Mouse (Mus musculus) limb, embryonic 12.5 days (tissue): ENCODE measurements around the gene Abca4. TPM values are rescaled to one million over a fixed set of nuclear protein-coding genes. Genes with fewer than 3 reads are reported as not detected.

Experiments
- ATAC-seq: fragments of 200-750 bp; cut with Nextera tagmentation; 2 replicates; pipeline ENCODE4 v1.8.0; 2017; ENCODE audit warnings: low read depth, moderate TSS enrichment; ENCODE audit not compliant: insufficient number of reproducible peaks, insufficient read depth, low FRiP score, low TSS enrichment
- H3K27ac ChIP-seq: fragments of 300-500 bp; sonication (generic); 2 replicates; pipeline ENCODE4 v1.5.1; 2016; ENCODE audit warnings: mild to moderate bottlenecking, moderate library complexity
- H3K27me3 ChIP-seq: fragments of 300-500 bp; sonication (generic); 2 replicates; pipeline ENCODE4 v1.6.1; 2016; ENCODE audit warnings: mild to moderate bottlenecking, moderate library complexity
- H3K36me3 ChIP-seq: fragments of 300-500 bp; sonication (generic); 2 replicates; pipeline ENCODE4 v1.6.1; 2016; ENCODE audit warnings: mild to moderate bottlenecking, moderate library complexity
- H3K4me1 ChIP-seq: fragments of 300-500 bp; sonication (generic); replicated peaks from 2 replicates; pipeline ENCODE4 v1.6.1; 2016
- H3K4me2 ChIP-seq: fragments of 300-500 bp; sonication (generic); 2 replicates; pipeline ENCODE4 v1.6.1; 2016; ENCODE audit warnings: mild to moderate bottlenecking, moderate library complexity
- H3K4me3 ChIP-seq: fragments of 300-500 bp; sonication (generic); replicated peaks from 2 replicates; pipeline ENCODE4 v1.5.1; 2016; ENCODE audit warnings: mild to moderate bottlenecking
- H3K9ac ChIP-seq: fragments of 300-500 bp; sonication (generic); replicated peaks from 2 replicates; pipeline ENCODE4 v1.6.1; 2016; ENCODE audit warnings: mild to moderate bottlenecking, moderate library complexity
- H3K9me3 ChIP-seq: fragments of 300-500 bp; sonication (generic); 2 replicates; pipeline ENCODE4 v1.6.1; 2016; ENCODE audit warnings: mild to moderate bottlenecking, moderate library complexity
- WGBS: fragments of 180-500 bp; shearing (Covaris S2); methylation state at CpG from one replicate; pipeline ENCODE4 v1.1.7; 2016; 5-methylcytosine and 5-hydroxymethylcytosine counted together
- polyA plus RNA-seq: library from polyadenylated mRNA; unstranded; fragments of >200 nt; fragmentation: Nextera tagmentation; extraction: Ambion mirVana; gene quantifications from 2 replicates; pipeline ENCODE4 v1.2.1, GENCODE M21; 2016

Gene Abca4
- polyA plus RNA-seq, 1 experiment from 2014 or later = 1.8 TPM

DNA sequence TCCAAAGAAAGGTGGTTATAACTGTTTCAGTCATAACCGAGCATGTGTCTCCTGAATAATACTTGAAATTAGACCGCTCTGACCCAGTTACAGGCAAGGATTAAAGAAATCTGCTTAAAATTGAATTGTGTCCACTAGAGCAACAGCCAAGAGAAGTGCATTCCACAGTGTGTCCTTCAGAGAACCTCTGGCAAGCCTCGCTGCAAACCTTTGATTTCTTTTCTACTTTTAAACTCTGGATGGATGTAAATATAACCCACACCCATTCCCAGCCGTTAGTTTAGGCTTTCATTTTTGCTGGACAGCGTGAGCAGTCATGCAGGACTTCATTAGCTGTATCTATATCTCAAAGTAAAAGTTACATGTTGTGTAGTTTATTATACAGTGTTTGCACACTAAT, 17.6 kb upstream of the Abca4 start:
- Histone ChIP-seq H3K9ac (no peak overlapping the region), H3K27me3 (no peaks in the 10 kb centered on the region), H3K27ac (peak overlapping the region; percentile 50; the same call in 1 of the 2 replicates), H3K4me3 (no peak overlapping the region), H3K9me3 (no peaks in the 10 kb centered on the region), H3K4me2 (no peak overlapping the region), H3K36me3 (no peaks in the 10 kb centered on the region), H3K4me1 (no peaks in the 10 kb centered on the region)
- no peak for ATAC-seq
- 70% methylated on average over 5 of the region's 5 CpGs for WGBS

DNA sequence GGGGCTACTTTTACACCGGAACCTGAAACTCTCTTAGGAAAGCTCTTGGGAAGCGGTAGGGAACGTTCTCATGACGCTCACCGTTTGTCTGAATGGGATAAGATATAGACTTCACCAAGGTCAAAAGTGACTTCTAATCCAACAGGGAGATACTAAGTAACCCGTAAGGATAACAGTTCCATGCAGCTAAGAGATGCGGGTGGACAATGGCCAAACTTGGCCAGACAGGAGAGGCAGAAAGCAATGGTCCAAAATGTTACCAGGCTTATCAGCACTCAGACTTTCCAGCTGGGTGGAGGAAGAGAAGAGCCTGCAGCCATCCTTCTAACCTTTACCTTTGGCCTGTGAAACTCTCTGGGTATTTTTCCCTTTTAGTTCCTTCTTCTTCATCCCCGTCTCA, 16.5 kb upstream of the Abca4 start:
- Histone ChIP-seq H3K27me3 (no peaks in the 10 kb centered on the region), H3K36me3 (no peaks in the 10 kb centered on the region), H3K27ac (no peak overlapping the region), H3K4me1 (no peaks in the 10 kb centered on the region), H3K9me3 (no peaks in the 10 kb centered on the region), H3K4me3 (no peak overlapping the region), H3K9ac (no peak overlapping the region), H3K4me2 (no peak overlapping the region)
- 90% methylated on average over 8 of the region's 8 CpGs for WGBS
- ATAC-seq = no peak

- H3K4me2 ChIP-seq = no peak overlapping the region
- H3K4me1 ChIP-seq = peaks cover 14% of the 10 kb centered on the region; the same call in 1 of the 2 replicates
- H3K9ac ChIP-seq = no peak overlapping the region
- no peaks in the 10 kb centered on the region for H3K36me3 ChIP-seq
- H3K4me3 ChIP-seq = no peak overlapping the region
- no peaks in the 10 kb centered on the region for H3K27me3 ChIP-seq
- H3K9me3 ChIP-seq = peaks cover 5% of the 10 kb centered on the region; the same call in 1 of the 2 replicates
- no peak for ATAC-seq
- peak overlapping the region; percentile 53; the same call in 1 of the 2 replicates for H3K27ac ChIP-seq
- 57% methylated on average over 9 of the region's 9 CpGs for WGBS
These were observed 10.9 kb upstream of the Abca4 start for GRCm38 (mm10) chr3:122033248-122033837.

GRCm38 (mm10) chr3:122034240-122034639, 10.0 kb upstream of the Abca4 start:
- no peak for ATAC-seq
- Histone ChIP-seq H3K9ac (no peak overlapping the region), H3K36me3 (no peaks in the 10 kb centered on the region), H3K4me1 (peaks cover 14% of the 10 kb centered on the region; the same call in 1 of the 2 replicates), H3K9me3 (peaks cover 5% of the 10 kb centered on the region; the same call in 1 of the 2 replicates), H3K27ac (no peak overlapping the region), H3K4me2 (no peak overlapping the region), H3K27me3 (no peaks in the 10 kb centered on the region), H3K4me3 (no peak overlapping the region)
- 80% methylated on average over 5 of the region's 5 CpGs for WGBS

DNA sequence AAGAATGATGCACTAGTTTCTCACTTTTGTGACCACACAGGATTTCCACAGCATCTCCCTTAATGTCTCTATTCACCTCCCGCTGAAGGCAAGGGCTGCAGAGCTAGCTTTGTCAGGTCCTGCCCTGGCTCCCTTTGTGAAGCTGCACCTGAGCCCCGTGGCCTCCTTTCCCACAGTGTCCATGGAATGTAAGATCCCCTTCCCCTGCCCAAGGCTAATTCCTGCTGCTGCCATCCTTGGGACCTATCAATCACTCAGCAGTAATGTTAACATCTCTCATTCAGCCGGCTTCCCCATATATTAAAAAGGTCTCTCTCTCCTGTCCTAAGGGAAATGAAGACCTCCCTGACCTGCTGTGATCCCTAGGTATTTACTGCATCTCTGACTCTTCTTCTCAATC, 9.2 kb upstream of the Abca4 start:
- WGBS = 55% methylated on average over 3 of the region's 3 CpGs
- H3K27me3 ChIP-seq = no peaks in the 10 kb centered on the region
- no peaks in the 10 kb centered on the region for H3K36me3 ChIP-seq
- no peak overlapping the region for H3K4me2 ChIP-seq
- peaks cover 5% of the 10 kb centered on the region; the same call in 1 of the 2 replicates for H3K9me3 ChIP-seq
- no peak for ATAC-seq
- no peak overlapping the region for H3K27ac ChIP-seq
- peaks cover 14% of the 10 kb centered on the region; the same call in 1 of the 2 replicates for H3K4me1 ChIP-seq
- no peak overlapping the region for H3K9ac ChIP-seq
- H3K4me3 ChIP-seq = no peak overlapping the region

- H3K27me3 ChIP-seq = peaks cover 5% of the 10 kb centered on the region; the same call in 1 of the 2 replicates
These were observed 3.7 kb upstream of the Abca4 start for GRCm38 (mm10) chr3:122040522-122040921.

DNA sequence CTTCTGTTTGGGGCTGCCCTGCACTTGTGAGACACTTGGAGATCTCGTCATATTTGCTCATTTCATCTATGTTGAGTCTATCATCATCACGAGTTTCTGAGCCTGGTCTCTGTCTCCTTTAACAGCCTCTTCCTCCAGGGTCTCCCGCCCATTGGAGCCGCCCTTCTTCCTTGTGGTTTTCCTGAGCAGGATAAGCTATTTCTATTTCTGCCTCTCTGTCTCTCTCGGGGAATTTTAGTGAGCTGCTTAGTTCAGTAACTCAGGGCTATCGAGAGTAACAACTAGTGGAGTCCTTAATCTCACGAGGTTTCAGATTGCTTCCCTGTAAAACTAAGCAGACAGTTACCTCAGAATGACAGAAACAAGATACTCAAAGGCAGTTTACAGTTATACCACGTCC, 1.1 kb upstream of the Abca4 start:
- ATAC-seq = no peak
- no peaks in the 10 kb centered on the region for H3K9me3 ChIP-seq
- H3K9ac ChIP-seq = no peak overlapping the region
- peak overlapping the region; percentile 40 for H3K4me2 ChIP-seq
- H3K27ac ChIP-seq = no peak overlapping the region
- H3K4me3 ChIP-seq = no peak overlapping the region
- H3K27me3 ChIP-seq = peaks cover 5% of the 10 kb centered on the region; the same call in 1 of the 2 replicates
- H3K36me3 ChIP-seq = no peaks in the 10 kb centered on the region
- H3K4me1 ChIP-seq = peaks cover 56% of the 10 kb centered on the region
- 15% methylated on average over 8 of the region's 8 CpGs for WGBS

More at GRCm38 (mm10) chr3:122040522-122040921, 3.7 kb upstream of the Abca4 start:
- Histone ChIP-seq H3K4me1 (peaks cover 33% of the 10 kb centered on the region), H3K36me3 (no peaks in the 10 kb centered on the region), H3K9me3 (peaks cover 5% of the 10 kb centered on the region; the same call in 1 of the 2 replicates), H3K4me2 (no peak overlapping the region), H3K9ac (no peak overlapping the region), H3K27ac (no peak overlapping the region), H3K4me3 (no peak overlapping the region)
- WGBS = 75% methylated on average over 6 of the region's 6 CpGs
- no peak for ATAC-seq

DNA sequence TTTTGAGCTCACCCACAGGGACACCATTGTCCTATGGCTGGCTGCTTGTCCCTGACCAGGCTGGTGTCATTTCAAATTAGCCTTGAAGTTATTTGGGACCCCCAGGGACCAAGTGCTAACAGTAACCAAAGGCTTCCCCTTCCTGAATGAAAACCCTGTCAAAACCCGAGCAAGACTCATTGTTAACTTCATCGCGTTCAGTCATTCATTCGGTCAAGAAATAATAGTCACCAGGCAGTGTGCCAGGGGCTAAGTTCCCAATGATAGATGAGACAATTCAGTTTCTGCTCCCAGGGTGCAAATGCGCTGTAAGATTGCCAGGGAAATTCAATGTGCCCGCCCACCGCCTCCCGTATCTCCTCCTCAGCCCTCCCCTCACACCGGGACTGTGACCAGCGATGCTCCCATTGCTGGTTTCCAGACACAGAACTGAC, 2.0 kb downstream of the Abca4 start:
- no peaks in the 10 kb centered on the region for H3K9me3 ChIP-seq
- peak overlapping the region; percentile 96; the same call in 1 of the 2 replicates for H3K27ac ChIP-seq
- H3K36me3 ChIP-seq = no peaks in the 10 kb centered on the region
- 42% methylated on average over 10 of the region's 10 CpGs for WGBS
- no peak for ATAC-seq
- no peak overlapping the region for H3K4me3 ChIP-seq
- peaks cover 73% of the 10 kb centered on the region for H3K4me1 ChIP-seq
- H3K27me3 ChIP-seq = peaks cover 5% of the 10 kb centered on the region; the same call in 1 of the 2 replicates
- no peak overlapping the region for H3K9ac ChIP-seq
- no peak overlapping the region for H3K4me2 ChIP-seq

DNA sequence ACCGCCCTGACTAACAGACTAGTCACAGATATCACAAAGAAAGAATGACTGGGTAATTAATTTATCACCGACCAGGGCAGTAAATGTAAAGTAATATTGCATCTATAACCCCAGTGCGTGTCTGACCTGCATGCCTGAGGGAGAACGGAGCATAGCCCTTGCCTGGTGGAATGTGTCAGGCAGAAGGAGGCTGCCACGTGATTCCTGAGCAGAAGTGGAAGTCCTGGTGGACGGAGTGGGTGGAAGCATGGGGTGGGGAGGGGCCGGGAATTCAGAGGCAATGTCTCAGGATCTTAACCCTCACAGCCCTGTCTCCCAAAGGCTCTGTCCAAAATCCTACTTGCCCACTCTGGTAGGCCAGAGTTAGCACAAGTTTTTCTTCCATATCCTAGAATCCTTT, 3.2 kb downstream of the Abca4 start:
- Histone ChIP-seq H3K4me1 (peaks cover 73% of the 10 kb centered on the region), H3K27me3 (peaks cover 5% of the 10 kb centered on the region; the same call in 1 of the 2 replicates), H3K27ac (peak overlapping the region; percentile 96), H3K9ac (0 out of 2 replicates have a peak overlapping the region, but pooled peaks have one; percentile 24), H3K36me3 (no peaks in the 10 kb centered on the region), H3K4me2 (peak overlapping the region; percentile 49), H3K9me3 (no peaks in the 10 kb centered on the region), H3K4me3 (no peak overlapping the region)
- ATAC-seq = peak; percentile 37; the same call in 1 of the 2 replicates
- 14% methylated on average over 7 of the region's 7 CpGs for WGBS

- 7% methylated on average over 17 of the region's 17 CpGs for WGBS
- peaks cover 67% of the 10 kb centered on the region for H3K4me1 ChIP-seq
- no peaks in the 10 kb centered on the region for H3K9me3 ChIP-seq
- 0 out of 2 replicates have a peak overlapping the region, but pooled peaks have one; percentile 24 for H3K9ac ChIP-seq
- peak; percentile 74 for ATAC-seq
- peak overlapping the region; percentile 96 for H3K27ac ChIP-seq
- H3K27me3 ChIP-seq = peaks cover 5% of the 10 kb centered on the region; the same call in 1 of the 2 replicates
- H3K36me3 ChIP-seq = no peaks in the 10 kb centered on the region
- H3K4me3 ChIP-seq = peak overlapping the region; percentile 3; the same call in 1 of the 2 replicates
- peak overlapping the region; percentile 49 for H3K4me2 ChIP-seq
These were observed 3.9 kb downstream of the Abca4 start for GRCm38 (mm10) chr3:122047921-122048861.

GRCm38 (mm10) chr3:122049158-122049557, 4.9 kb downstream of the Abca4 start:
- H3K27ac ChIP-seq = peak overlapping the region; percentile 96
- peaks cover 67% of the 10 kb centered on the region for H3K4me1 ChIP-seq
- 46% methylated on average over 6 of the region's 6 CpGs for WGBS
- H3K36me3 ChIP-seq = no peaks in the 10 kb centered on the region
- H3K27me3 ChIP-seq = peaks cover 5% of the 10 kb centered on the region; the same call in 1 of the 2 replicates
- no peak overlapping the region for H3K4me2 ChIP-seq
- no peaks in the 10 kb centered on the region for H3K9me3 ChIP-seq
- no peak for ATAC-seq
- no peak overlapping the region for H3K4me3 ChIP-seq
- H3K9ac ChIP-seq = no peak overlapping the region
